ENCODE assay signal across 17 mouse cellular contexts in the genomic region with DNA sequence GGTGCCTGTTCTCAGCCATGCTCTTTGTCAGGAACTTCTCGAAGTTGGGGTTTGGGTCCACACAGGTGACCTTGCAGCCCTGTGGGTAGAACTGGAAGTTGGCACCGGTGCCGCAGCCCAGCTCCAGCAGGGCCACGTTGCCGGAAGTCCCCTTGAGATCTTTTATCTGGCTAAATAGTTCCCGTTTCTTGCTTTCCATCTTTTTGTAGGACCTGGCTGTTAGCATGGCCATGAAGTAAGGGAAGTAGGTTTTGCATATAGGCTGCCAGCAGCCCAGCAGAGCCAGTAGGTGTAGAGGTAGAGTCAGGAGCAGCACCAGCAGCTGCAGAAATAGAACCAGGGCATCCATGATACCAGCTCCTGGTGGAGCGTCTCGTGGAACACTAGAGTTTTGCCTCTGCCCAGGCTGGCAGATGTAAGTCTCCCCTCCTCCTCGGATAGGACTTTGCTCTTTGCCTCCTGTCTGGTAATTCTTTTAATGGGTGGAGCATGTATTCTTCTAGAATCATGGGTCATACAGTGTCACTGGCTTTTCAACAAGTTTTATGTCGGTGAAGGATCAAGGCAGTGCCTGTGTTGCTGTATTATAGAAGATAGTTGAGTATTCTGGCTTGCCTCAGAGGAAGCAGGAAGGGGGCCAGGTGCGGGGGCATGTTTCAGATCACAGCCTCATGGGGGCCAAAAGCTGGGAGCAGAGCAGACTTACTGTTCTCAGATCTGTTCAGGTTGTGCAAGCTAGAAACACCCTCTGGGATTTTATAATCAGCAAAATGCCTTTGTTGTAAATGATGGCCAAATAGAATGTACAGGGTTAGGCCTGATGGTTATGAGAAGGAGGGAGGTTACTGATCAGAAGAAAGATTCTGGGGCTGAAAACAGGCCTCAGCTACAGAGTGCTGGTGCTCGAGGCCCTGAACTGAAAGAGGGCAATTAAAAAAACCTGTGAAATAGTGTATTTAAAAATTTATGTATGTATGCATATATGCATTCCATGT. TPM values are rescaled to one million over a fixed set of nuclear protein-coding genes. Genes with fewer than 3 reads are reported as not detected.
DNase-seq lines count a peak whose midpoint lies in the region; ATAC-seq lines count a peak whose summit lies in the region.
"Had no signal": no experiment of that assay in that cellular context is flagged by ENCODE, and none has a peak within 500 bp of the region (broad histone marks: within the 10 kb centered on the region; RNA-seq: fewer than 3 reads in every experiment).

A gene (minus strand): TSS at position 399 of the 995 bp plus-strand sequence.

- peak; percentile 68 for ATAC-seq in intestine, embryonic 14.5 days (replicated peaks; ENCODE audit: low FRiP score, low TSS enrichment, low read depth)
- ATAC-seq in erythroid progenitor cell, adult 5-6 weeks (replicated peaks; ENCODE audit: low FRiP score, poor library complexity, severe bottlenecking), result no peak
- ATAC-seq: CD4-positive, CD25-positive, alpha-beta regulatory T cell, adult 4 months; inflammation-experienced regulatory T-cells, adult 6 months had no signal

- 79% methylated on average over 12 of the region's 12 CpGs for WGBS in intestine, embryonic 14.5 days

- H3K4me2 ChIP-seq in intestine, embryonic 14.5 days (ENCODE audit: low read length), result no peak within 1 kb of the TSS
- H3K4me2 ChIP-seq: embryonic facial prominence, embryonic 12.5 days; heart, embryonic 13.5 days; neural tube, embryonic 13.5 days had no signal

- no peaks in the 10 kb centered on the region for H3K9me3 ChIP-seq in intestine, embryonic 14.5 days (ENCODE audit: control insufficient read depth, low read length)
- H3K9me3 ChIP-seq: embryonic facial prominence, embryonic 12.5 days; heart, embryonic 13.5 days; midbrain, embryonic 10.5 days; neural tube, embryonic 13.5 days had no signal

- DNase-seq in layer of hippocampus, adult 11-12 months (ENCODE audit: low spot score), result peak; percentile 20
- no peak for DNase-seq in layer of hippocampus, postnatal 25 days (ENCODE audit: extremely low spot score in 1 of 2, low spot score in 1 of 2)
- DNase-seq in intestine, embryonic 14.5 days (ENCODE audit: low spot score), result no peak
- peak; percentile 73 to 78 for DNase-seq in kidney, postnatal 25 days
- DNase-seq in thymus, postnatal 36 days, result peak; percentile 65 to 76
- no peak for DNase-seq in right cerebral cortex, postnatal 14 days
- DNase-seq: cerebellum, adult 9-11 months; lung, adult 18-20 months had no signal

- H3K4me3 ChIP-seq in intestine, embryonic 14.5 days (ENCODE audit: low read depth, low read length), result no peak within 1 kb of the TSS
- H3K4me3 ChIP-seq: embryonic facial prominence, embryonic 12.5 days; heart, embryonic 13.5 days; midbrain, embryonic 10.5 days; neural tube, embryonic 13.5 days had no signal

- H3K27me3 ChIP-seq in intestine, embryonic 14.5 days (replicated peaks; ENCODE audit: control insufficient read depth, insufficient read depth, low read length), result no peaks in the 10 kb centered on the region
- H3K27me3 ChIP-seq: embryonic facial prominence, embryonic 12.5 days; neural tube, embryonic 13.5 days had no signal

- no peaks in the 10 kb centered on the region for H3K36me3 ChIP-seq in intestine, embryonic 14.5 days (ENCODE audit: control insufficient read depth, insufficient read depth, low read length)
- H3K36me3 ChIP-seq: embryonic facial prominence, embryonic 12.5 days; heart, embryonic 13.5 days; midbrain, embryonic 10.5 days; neural tube, embryonic 13.5 days had no signal

- no peak within 1 kb of the TSS for H3K9ac ChIP-seq in intestine, embryonic 14.5 days (ENCODE audit: low read length)
- H3K9ac ChIP-seq: embryonic facial prominence, embryonic 12.5 days; heart, embryonic 13.5 days; neural tube, embryonic 13.5 days had no signal

- no peak within 1 kb of the TSS for H3K27ac ChIP-seq in intestine, embryonic 14.5 days (ENCODE audit: low read depth)
- H3K27ac ChIP-seq: embryonic facial prominence, embryonic 12.5 days; heart, embryonic 13.5 days; midbrain, embryonic 10.5 days; neural tube, embryonic 13.5 days had no signal

- H3K4me1 ChIP-seq in intestine, embryonic 14.5 days (replicated peaks; ENCODE audit: control insufficient read depth, insufficient read depth, low read length), result 0 out of 2 replicates have a peak, but pooled peaks cover 3% of the 10 kb centered on the region
- H3K4me1 ChIP-seq: embryonic facial prominence, embryonic 12.5 days; midbrain, embryonic 10.5 days; neural tube, embryonic 13.5 days had no signal

RNA-seq across cellular contexts. Expression of the gene that starts here (rescaled TPM):
- total RNA-seq in layer of hippocampus, postnatal 25 days (2021), result not detected
- polyA plus RNA-seq in intestine, embryonic 14.5 days (2014; fragmentation: Nextera tagmentation; extraction: Ambion mirVana), result 1.2 and 2.4 TPM in 2 replicates
- not detected in 2 replicates for total RNA-seq in erythroid progenitor cell, adult 5-6 weeks (2015; ENCODE audit: low replicate concordance)
- total RNA-seq in erythroid progenitor cell, adult 5-6 weeks (2017; ENCODE audit: low replicate concordance), result not detected in 2 replicates
- total RNA-seq: left cerebral cortex, postnatal 25 days had no signal
- polyA plus RNA-seq: CD4-positive, CD25-positive, alpha-beta regulatory T cell, adult 4 months; frontal cortex, adult 2 months; heart, embryonic 13.5 days; inflammation-experienced regulatory T-cells, adult 6 months; midbrain, embryonic 10.5 days had no signal

Comparison
In these comparisons a context has a peak if more than half of its experiments do, and no peak if none do; other contexts are left out.
1. DNase-seq: peak in layer of hippocampus, adult 11-12 months (single experiment), kidney, postnatal 25 days (2 of 2) and thymus, postnatal 36 days (2 of 2); none in layer of hippocampus, postnatal 25 days (0 of 2), intestine, embryonic 14.5 days (single experiment) and right cerebral cortex, postnatal 14 days (single experiment).